Mouse (Mus musculus) kidney, adult 2 months (tissue): ENCODE results near the gene Glis3.

ENCODE experiments used
- CTCF ChIP-seq: fragments of 200-500 bp; conservative IDR thresholded peaks from 2 replicates; pipeline ENCODE4 v1.5.1; 2011; ENCODE audit warnings: low read depth, mild to moderate bottlenecking, control low read depth, low read length, moderate library complexity, mixed read lengths; ENCODE audit not compliant: insufficient read depth, insufficient read length
- POLR2A ChIP-seq: fragments of 200-500 bp; IDR thresholded peaks from one replicate; pipeline ENCODE4 v1.6.1; 2011; ENCODE audit warnings: low read depth, low read length, control low read depth

DNA sequence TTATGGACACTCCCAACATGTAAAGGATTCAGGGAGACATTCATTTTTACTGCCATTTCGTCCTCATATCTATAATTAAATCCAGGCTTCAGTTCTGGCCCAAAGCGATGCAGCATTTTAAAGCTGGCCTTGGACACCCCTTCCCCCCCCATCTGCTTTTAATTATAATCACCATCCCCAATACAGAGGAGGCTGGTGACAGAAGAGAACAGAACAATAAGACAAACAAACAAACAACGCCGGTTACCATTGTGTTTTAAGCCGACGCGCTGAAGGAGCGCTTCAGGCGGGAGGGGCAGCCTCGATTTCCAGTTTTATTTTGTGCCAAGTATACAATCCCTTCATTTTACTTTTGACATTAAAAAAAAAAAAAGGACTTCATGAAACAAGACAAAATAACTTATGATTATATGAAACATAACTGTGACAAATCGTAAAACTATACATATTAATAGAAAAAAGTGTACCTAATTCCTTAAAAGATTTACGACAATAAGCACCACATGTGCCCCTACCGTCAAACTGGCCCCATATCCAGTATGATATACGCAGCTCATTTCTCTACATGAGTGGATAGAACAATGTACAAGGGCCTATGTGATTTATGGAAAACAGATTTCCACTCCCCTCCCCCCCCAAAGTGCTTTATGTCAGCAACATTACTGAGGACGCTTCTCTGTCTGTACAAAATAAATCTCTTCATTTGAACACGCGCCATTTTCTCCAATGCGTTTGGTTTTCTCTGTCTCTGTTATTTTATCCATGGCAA, 420.8 kb downstream of the Glis3 start:
- TF ChIP-seq CTCF (no peak), POLR2A (no peak)
